Mouse (Mus musculus) cortical plate, adult 2 months (tissue): ENCODE data around the gene Olfr645. TPM values are rescaled to one million over a fixed set of nuclear protein-coding genes. Genes with fewer than 3 reads are reported as not detected.

Experiments
- H3K27ac ChIP-seq: fragments of 200-500 bp; 2 replicates; pipeline ENCODE4 v1.5.1; 2012; ENCODE audit warnings: low read length, control low read depth, inconsistent platforms; ENCODE audit not compliant: insufficient read depth
- H3K4me1 ChIP-seq: fragments of 200-500 bp; 2 replicates; pipeline ENCODE4 v1.6.1; 2011; ENCODE audit warnings: low read length; ENCODE audit not compliant: control insufficient read depth, insufficient read depth
- H3K4me3 ChIP-seq: fragments of 200-500 bp; 2 replicates; pipeline ENCODE4 v1.5.1; 2011; ENCODE audit warnings: mild to moderate bottlenecking, low read length, control low read depth; ENCODE audit not compliant: insufficient read depth
- CTCF ChIP-seq: fragments of 200-500 bp; IDR thresholded peaks from 2 replicates; pipeline ENCODE4 v1.5.1; 2011; ENCODE audit warnings: mild to moderate bottlenecking, control low read depth, low read length; ENCODE audit not compliant: insufficient read depth; ENCODE audit errors: extremely low read depth
- POLR2A ChIP-seq: fragments of 200-500 bp; IDR thresholded peaks from 2 replicates; pipeline ENCODE4 v1.6.1; 2011; ENCODE audit warnings: mild to moderate bottlenecking, low read length, control low read depth; ENCODE audit not compliant: insufficient read depth; ENCODE audit errors: extremely low read depth
- polyA plus RNA-seq: library from polyadenylated mRNA; depleted of rRNA; stranded (reverse); fragments of >200 nt; gene quantifications from 2 replicates; pipeline ENCODE4 v1.2.3, GENCODE M21; 2012; rRNA removed

The Olfr645 gene
- not detected in 2 replicates for polyA plus RNA-seq

- no peaks in the 10 kb centered on the region for H3K4me1 ChIP-seq
- no peak for TF ChIP-seq CTCF
- TF ChIP-seq POLR2A: no peak
Observed at GRCm38 (mm10) chr7:104085365-104085764, at the start of gene Olfr645. Olfr645 (minus strand) TSS chr7:104085465.

GRCm38 (mm10) chr7:104129726-104130125, 44.5 kb upstream of the Olfr645 start, which contains the start of gene Ubqln5:
Ubqln5 (minus strand) TSS chr7:104129826.
- no peak for TF ChIP-seq CTCF
- TF ChIP-seq POLR2A: no peak
- Histone ChIP-seq H3K4me1 (no peaks in the 10 kb centered on the region), H3K27ac (no peak within 1 kb of the TSS), H3K4me3 (no peak within 1 kb of the TSS)

More at GRCm38 (mm10) chr7:104085365-104085764, at the start of gene Olfr645:
- Histone ChIP-seq H3K27ac (no peak within 1 kb of the TSS), H3K4me3 (no peak within 1 kb of the TSS)

DNA sequence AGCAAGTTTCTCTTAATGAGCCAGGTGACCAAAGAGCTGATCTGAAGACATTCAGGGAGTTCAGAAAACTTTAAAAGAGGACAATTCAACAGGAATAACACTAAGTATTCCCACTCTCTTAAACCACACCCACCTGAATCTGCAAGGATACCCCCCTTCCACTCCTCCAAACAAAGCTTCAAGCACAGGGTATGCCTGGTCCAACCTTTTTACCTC, 19.4 kb upstream of the Olfr645 start, which contains the start of gene Olfr646:
TSS of gene Olfr646 (plus strand) at position 117 of the 216 bp plus-strand sequence.
- Histone ChIP-seq H3K27ac (no peak within 1 kb of the TSS), H3K4me1 (no peaks in the 10 kb centered on the region), H3K4me3 (no peak within 1 kb of the TSS)
- TF ChIP-seq CTCF (no peak), POLR2A (no peak)

DNA sequence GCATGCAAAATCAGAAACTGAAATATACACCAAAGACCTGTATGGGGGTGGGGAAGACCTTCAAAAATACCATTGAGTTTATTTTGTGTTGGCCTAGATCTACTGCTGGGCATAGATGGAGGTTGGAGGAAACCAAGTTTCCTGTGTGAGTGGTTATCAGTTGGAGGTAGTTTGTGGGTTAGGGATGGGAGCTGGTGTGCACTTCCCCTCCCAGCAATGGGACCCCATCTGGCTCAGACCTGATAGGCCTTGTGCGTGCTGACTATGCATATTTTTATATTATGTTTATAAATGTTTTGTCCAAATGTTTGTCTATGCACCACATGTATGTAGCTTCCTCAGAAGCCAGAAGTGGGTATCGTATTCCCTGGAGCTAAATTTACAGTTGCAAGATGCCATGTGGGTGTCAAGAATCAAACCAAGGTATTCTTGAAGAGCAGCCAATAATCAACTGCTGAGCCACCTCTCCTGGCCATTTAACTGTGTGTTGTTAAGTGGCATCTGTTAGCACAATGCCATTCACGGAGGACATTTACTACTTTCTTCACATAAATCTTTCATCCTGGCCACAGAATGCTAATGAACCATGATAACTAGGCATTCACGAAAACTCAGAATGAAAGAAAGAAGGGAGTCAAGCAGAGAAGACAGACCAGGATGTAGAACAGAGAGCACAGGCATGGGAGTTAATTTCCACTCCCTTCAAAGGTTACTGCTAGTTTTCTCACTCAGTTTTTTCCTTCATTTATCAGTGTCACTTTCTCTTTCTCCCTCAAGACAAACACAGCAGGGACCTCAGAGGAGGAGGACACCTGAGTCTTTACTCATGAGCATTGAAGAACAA, 18.9 kb upstream of the Olfr645 start:
- no peak overlapping the region for H3K4me3 ChIP-seq
- TF ChIP-seq POLR2A (no peak), CTCF (no peak)
- no peak overlapping the region for H3K27ac ChIP-seq
- no peaks in the 10 kb centered on the region for H3K4me1 ChIP-seq

DNA sequence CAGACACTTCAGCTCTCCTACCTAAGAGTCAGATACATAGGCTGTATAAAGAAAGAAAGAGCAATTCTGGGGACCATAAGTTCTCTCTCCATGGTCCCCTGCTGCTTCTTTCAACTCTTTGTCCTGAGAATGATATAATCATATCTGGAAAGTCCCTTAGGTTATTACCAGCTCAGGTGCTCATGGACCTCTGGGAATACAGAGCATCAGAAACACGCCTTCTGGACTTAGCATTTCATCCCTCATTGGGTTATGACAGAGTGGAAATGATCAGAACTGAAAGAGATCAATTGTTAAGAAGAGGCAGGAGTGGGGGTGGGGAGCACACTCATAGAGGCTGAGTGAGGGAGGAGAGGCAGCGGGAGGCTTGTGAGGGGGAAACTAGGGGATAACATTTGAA, 13.5 kb downstream of the Olfr645 start, which contains the start of gene Olfr644:
TSS of gene Olfr644 (minus strand) at position 101 of the 400 bp plus-strand sequence.
- Histone ChIP-seq H3K4me1 (no peaks in the 10 kb centered on the region), H3K4me3 (no peak within 1 kb of the TSS), H3K27ac (no peak within 1 kb of the TSS)
- TF ChIP-seq CTCF (no peak), POLR2A (no peak)

GRCm38 (mm10) chr7:104061345-104061744, 23.9 kb downstream of the Olfr645 start, which contains the start of gene 4930516K23Rik:
4930516K23Rik (minus strand) TSS chr7:104061445.
- Histone ChIP-seq H3K4me3 (no peak within 1 kb of the TSS), H3K4me1 (no peaks in the 10 kb centered on the region), H3K27ac (no peak within 1 kb of the TSS)
- TF ChIP-seq CTCF (no peak), POLR2A (no peak)

GRCm38 (mm10) chr7:104059215-104059614, 26.1 kb downstream of the Olfr645 start:
- no peak overlapping the region for H3K27ac ChIP-seq
- no peak for TF ChIP-seq POLR2A
- no peak for TF ChIP-seq CTCF
- H3K4me3 ChIP-seq: no peak overlapping the region
- H3K4me1 ChIP-seq: no peaks in the 10 kb centered on the region

GRCm38 (mm10) chr7:104052566-104052965, 32.7 kb downstream of the Olfr645 start, which contains the start of gene Olfr642:
Olfr642 (minus strand) TSS chr7:104052666.
- TF ChIP-seq POLR2A (no peak), CTCF (no peak)
- H3K4me1 ChIP-seq: no peaks in the 10 kb centered on the region
- no peak within 1 kb of the TSS for H3K4me3 ChIP-seq
- no peak within 1 kb of the TSS for H3K27ac ChIP-seq

DNA sequence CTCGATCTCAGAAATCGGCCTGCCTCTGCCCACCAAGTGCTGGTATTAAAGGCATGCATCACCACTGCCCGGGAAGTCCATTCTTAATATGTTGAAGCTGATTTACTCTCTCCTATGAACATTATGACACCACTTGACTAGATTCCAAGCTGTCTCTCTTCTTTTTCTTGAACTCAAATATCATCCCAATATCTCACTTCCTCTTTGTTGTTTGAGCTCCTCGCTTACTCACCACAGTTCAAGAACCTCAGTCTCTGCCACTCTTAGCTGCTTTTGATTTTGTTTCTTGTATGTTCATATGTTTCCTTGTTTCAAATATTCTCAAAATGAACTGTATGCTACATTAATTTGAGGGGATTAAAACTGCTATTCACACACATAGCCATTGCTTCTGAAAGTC, 34.5 kb downstream of the Olfr645 start:
- no peak overlapping the region for H3K4me3 ChIP-seq
- no peak for TF ChIP-seq POLR2A
- TF ChIP-seq CTCF: no peak
- H3K27ac ChIP-seq: no peak overlapping the region
- no peaks in the 10 kb centered on the region for H3K4me1 ChIP-seq

- TF ChIP-seq POLR2A: no peak
- no peak for TF ChIP-seq CTCF
- Histone ChIP-seq H3K4me3 (no peak within 1 kb of the TSS), H3K27ac (no peak within 1 kb of the TSS), H3K4me1 (no peaks in the 10 kb centered on the region)
Observed at GRCm38 (mm10) chr7:104035145-104035544, 50.1 kb downstream of the Olfr645 start, which contains the start of gene Olfr641. Olfr641 (plus strand) TSS chr7:104035445.

Other genes starting within 250 kb of the Olfr645 start
- gene Hbb-bh2, start 244.9 kb downstream of the Olfr645 start, polyA plus RNA-seq: not detected in 2 replicates
- not detected in 2 replicates for gene Hbb-bh1, start 242.3 kb downstream of the Olfr645 start, polyA plus RNA-seq
- gene Hbb-y, start 232.2 kb downstream of the Olfr645 start, polyA plus RNA-seq: 0.95 and 1.0 TPM in 2 replicates
- gene Olfr66, start 199.2 kb downstream of the Olfr645 start, polyA plus RNA-seq: not detected in 2 replicates
- gene Olfr64, start 191.0 kb downstream of the Olfr645 start, polyA plus RNA-seq: not detected in 2 replicates
- not detected in 2 replicates for gene Olfr65, start 182.0 kb downstream of the Olfr645 start, polyA plus RNA-seq
- gene Olfr631, start 156.6 kb downstream of the Olfr645 start, polyA plus RNA-seq: not detected in 2 replicates
- not detected in 2 replicates for gene Olfr632, start 151.1 kb downstream of the Olfr645 start, polyA plus RNA-seq
- gene Olfr633, start 141.0 kb downstream of the Olfr645 start, polyA plus RNA-seq: not detected in 2 replicates
- gene Olfr635, start 114.3 kb downstream of the Olfr645 start, polyA plus RNA-seq: not detected in 2 replicates
- gene Olfr638, start 86.7 kb downstream of the Olfr645 start, polyA plus RNA-seq: not detected in 2 replicates
- not detected in 2 replicates for gene Olfr639, start 68.2 kb downstream of the Olfr645 start, polyA plus RNA-seq
- gene Olfr640, start 59.9 kb downstream of the Olfr645 start, polyA plus RNA-seq: not detected in 2 replicates
- gene Olfr641, start 50.0 kb downstream of the Olfr645 start, polyA plus RNA-seq: not detected in 2 replicates
- not detected in 2 replicates for gene Olfr642, start 32.8 kb downstream of the Olfr645 start, polyA plus RNA-seq
- gene 4930516K23Rik, start 24.0 kb downstream of the Olfr645 start, polyA plus RNA-seq: not detected in 2 replicates
- not detected in 2 replicates for gene Olfr644, start 13.6 kb downstream of the Olfr645 start, polyA plus RNA-seq
- gene Olfr646, start 19.4 kb upstream of the Olfr645 start, polyA plus RNA-seq: not detected in 2 replicates
- not detected in 2 replicates for gene Ubqln5, start 44.4 kb upstream of the Olfr645 start, polyA plus RNA-seq
- not detected in 2 replicates for gene Olfr643, start 51.9 kb upstream of the Olfr645 start, polyA plus RNA-seq
- gene Ubqln3, start 57.8 kb upstream of the Olfr645 start, polyA plus RNA-seq: not detected in 2 replicates
- not detected in 2 replicates for gene Ubqlnl, start 65.1 kb upstream of the Olfr645 start, polyA plus RNA-seq
- 0.04 TPM in 1 of 2 replicates, not detected in the other for gene Olfm5, start 79.4 kb upstream of the Olfr645 start, polyA plus RNA-seq
- 0.15 and 0.19 TPM in 2 replicates for gene Olfr648, start 97.9 kb upstream of the Olfr645 start, polyA plus RNA-seq
- gene Olfr649, start 110.5 kb upstream of the Olfr645 start, polyA plus RNA-seq: not detected in 2 replicates
- 0.38 and 0.57 TPM in 2 replicates for gene Trim6, start 133.3 kb upstream of the Olfr645 start, polyA plus RNA-seq
- gene Trim34a, start 159.0 kb upstream of the Olfr645 start, polyA plus RNA-seq: 2.8 and 3.4 TPM in 2 replicates
- gene Trim5, start 202.6 kb upstream of the Olfr645 start, polyA plus RNA-seq: 0.42 and 0.47 TPM in 2 replicates
- 4.7 and 4.9 TPM in 2 replicates for gene Trim12a, start 230.0 kb upstream of the Olfr645 start, polyA plus RNA-seq
- gene Trim34b, start 244.0 kb upstream of the Olfr645 start, polyA plus RNA-seq: 0.06 and 0.08 TPM in 2 replicates